Mouse (Mus musculus) right cerebral cortex, postnatal 36 days (tissue): ENCODE measurements around the gene Patz1.

Experiments used
- DNase-seq, 2 experiments: peaks; one replicate each; pipeline ENCODE4 v3.0.0; 2022; ENCODE audit warnings: low spot score in 2 of 2, mixed read lengths in 1 of 2

The Patz1 gene

GRCm38 (mm10) chr11:3292062-3292421 lies 3.4 kb downstream of the Patz1 start:
- no peak for DNase-seq

GRCm38 (mm10) chr11:3292711-3293249 lies 4.1 kb downstream of the Patz1 start:
- no peak for DNase-seq

- no peak for DNase-seq
Observed at GRCm38 (mm10) chr11:3293361-3293760, 4.7 kb downstream of the Patz1 start.

- DNase-seq = no peak
Observed at GRCm38 (mm10) chr11:3294641-3295040, 6.0 kb downstream of the Patz1 start.

GRCm38 (mm10) chr11:3296056-3296455 lies 7.4 kb downstream of the Patz1 start:
- DNase-seq = no peak

- no peak for DNase-seq
Observed at GRCm38 (mm10) chr11:3297871-3298812, 9.5 kb downstream of the Patz1 start.

- DNase-seq = no peak
Observed at GRCm38 (mm10) chr11:3298813-3299185, 10.1 kb downstream of the Patz1 start.

GRCm38 (mm10) chr11:3301075-3301474 lies 12.4 kb downstream of the Patz1 start:
- DNase-seq = no peak

- DNase-seq = peak; percentile 41 to 64
Observed at GRCm38 (mm10) chr11:3302385-3302784, 13.7 kb downstream of the Patz1 start.

GRCm38 (mm10) chr11:3302792-3303191 lies 14.1 kb downstream of the Patz1 start:
- DNase-seq = no peak

GRCm38 (mm10) chr11:3305821-3306220 lies 17.1 kb downstream of the Patz1 start:
- DNase-seq = no peak

GRCm38 (mm10) chr11:3307875-3308274 lies 19.2 kb downstream of the Patz1 start:
- DNase-seq = no peak

GRCm38 (mm10) chr11:3309884-3310283 lies 21.2 kb downstream of the Patz1 start:
- DNase-seq = no peak

GRCm38 (mm10) chr11:3310789-3311585 lies 22.3 kb downstream of the Patz1 start:
- DNase-seq = no peak

GRCm38 (mm10) chr11:3311586-3312347 lies 23.1 kb downstream of the Patz1 start:
- DNase-seq = no peak

GRCm38 (mm10) chr11:3313294-3313693 lies 24.6 kb downstream of the Patz1 start:
- no peak for DNase-seq

GRCm38 (mm10) chr11:3314148-3314547 lies 25.5 kb downstream of the Patz1 start:
- no peak for DNase-seq

- DNase-seq = no peak
Observed at GRCm38 (mm10) chr11:3318286-3318685, 29.6 kb downstream of the Patz1 start.

- no peak for DNase-seq
Observed at GRCm38 (mm10) chr11:3328271-3328670, 39.6 kb downstream of the Patz1 start.

GRCm38 (mm10) chr11:3328806-3329775 lies 40.4 kb downstream of the Patz1 start:
- no peak for DNase-seq
